Mouse (Mus musculus) CD8-positive naive resting alpha-beta T cell, adult 2 months (primary cell): Measurements from ENCODE around the gene Ppcdc.

ENCODE experiments used
- DNase-seq, 2 experiments: peaks; one replicate each; pipeline ENCODE4 v3.0.0; 2022; ENCODE audit warnings: low read depth in 2 of 2, low spot score in 2 of 2

The Ppcdc gene

DNA sequence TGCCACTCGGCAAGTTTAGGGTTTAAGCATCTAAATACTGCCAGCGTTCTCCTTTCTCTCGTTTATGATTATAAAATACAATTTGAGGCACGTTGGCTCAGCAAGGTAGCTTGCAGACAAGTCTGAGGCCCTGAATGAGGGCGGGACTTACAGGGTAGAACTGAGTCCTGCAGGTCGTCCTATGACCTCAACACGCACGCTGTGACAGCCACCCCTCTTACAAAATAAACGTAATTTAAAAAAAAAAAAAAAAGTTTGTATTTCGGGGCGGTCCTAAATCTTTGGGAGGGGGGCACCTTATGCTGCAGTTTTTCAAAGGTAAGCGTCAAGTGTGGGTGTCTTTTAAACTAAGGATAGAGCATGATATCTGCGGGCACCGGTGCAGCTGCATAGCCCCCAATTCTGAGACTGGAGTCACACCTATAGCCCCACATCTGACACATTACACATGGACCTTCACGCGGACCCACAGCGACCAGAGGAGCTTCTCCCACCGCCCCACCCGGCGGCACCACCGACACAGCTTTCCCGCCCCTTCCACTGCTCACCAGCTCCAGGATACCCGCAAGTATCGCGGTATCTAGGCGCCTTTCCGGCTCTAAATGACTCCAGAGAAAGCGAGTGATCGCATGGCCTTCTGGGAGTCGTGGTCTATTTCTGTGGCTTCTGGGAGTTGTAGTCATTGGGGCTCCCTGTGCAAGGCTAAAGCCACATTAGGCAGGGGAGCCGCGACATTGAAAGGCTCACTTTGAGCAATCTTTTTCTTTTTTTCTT is at the start of gene Ppcdc:
Gene Ppcdc (minus strand): TSS at position 603 of the 774 bp plus-strand sequence.
- peak; percentile 84 to 88 for DNase-seq

GRCm38 (mm10) chr9:57487807-57488206 is 47.9 kb upstream of the Ppcdc start:
- DNase-seq, result no peak

DNA sequence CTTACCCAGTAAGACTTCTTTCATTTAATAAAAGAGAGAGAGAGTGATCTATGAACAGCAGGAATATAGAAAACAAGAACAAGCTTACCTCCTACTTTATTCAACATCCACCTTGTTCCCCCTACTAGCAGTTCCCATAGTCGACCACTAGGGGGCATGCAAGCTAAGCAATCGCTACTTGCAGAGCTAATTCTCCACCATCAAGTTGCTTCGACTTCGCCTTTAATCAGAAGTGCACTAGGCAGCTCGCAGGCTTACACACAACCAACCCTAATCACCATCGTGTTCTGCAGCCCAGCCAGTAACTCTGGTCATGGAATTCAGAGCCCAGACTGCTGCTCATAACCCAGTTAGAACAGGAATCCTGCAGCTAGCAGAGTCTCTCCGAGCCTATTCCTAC is 45.9 kb upstream of the Ppcdc start:
- DNase-seq, result peak; percentile 75 to 81

DNA sequence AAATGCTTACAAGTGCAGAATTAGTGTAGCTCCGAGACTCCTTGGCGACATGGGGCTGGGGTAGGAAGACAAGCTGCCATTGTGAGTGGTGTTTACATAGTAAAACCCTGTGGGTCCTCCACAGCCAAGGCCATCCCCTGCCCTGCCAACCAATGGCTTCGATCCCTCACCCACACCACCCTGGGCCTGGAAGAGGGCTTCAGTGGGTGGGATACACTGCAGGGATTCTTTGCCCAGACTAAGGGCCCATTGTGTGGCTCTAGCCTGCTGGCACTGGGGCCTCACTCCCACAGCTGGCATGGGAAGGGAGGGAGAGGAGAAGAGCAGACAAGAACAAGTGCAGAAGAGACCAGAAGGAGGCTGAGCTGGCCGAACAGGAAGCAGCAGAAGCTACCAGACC is 29.0 kb upstream of the Ppcdc start:
- no peak for DNase-seq

- DNase-seq, result peak in 1 of 2 experiments; percentile 30
Measured at GRCm38 (mm10) chr9:57467896-57468549, 28.1 kb upstream of the Ppcdc start, which contains the start of gene Scamp5. Gene Scamp5 (minus strand): TSS chr9:57468060.

DNA sequence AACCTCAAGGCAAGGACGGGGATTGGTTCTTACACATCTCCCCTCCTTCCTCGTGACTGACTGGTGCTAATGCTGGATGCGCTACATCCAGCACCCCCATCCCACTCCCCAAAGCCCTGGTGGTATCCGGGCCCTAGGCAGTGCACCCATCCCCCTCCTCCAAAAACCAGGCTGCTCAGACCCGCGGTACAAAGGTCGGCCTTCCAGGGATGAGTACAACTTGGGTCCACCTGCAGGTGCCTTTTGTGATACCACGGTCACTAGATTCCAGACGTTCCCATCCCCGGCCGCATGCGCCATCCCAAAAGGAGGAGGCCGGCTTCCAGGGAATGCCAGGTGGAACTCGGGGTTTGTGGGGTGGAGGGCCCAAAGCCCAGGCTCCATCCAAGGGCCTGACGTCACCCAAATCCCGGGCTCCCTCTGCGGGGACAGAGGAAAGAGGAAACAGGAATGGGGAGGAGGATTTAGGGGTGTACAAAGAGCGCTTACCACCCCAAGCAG is 27.4 kb upstream of the Ppcdc start:
- no peak for DNase-seq

DNA sequence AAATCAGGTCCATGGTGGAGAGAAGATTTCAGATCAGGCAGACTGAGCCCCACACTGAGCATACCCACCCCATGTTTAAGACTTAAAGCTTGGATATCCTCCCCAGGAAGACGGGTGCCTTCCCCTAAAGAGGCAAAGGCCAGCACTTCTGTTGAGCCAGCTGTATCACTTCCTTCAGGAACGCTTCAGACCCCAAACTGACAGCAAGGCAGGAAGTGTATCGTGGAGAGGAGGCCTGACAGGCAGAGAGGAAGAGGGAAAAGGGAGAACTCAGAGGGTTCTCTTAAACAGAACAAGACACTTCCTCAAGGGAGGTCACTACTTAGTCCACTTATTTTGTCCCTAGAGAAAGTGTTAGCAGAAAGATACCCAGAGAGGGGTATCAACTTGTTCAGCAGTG is 26.2 kb upstream of the Ppcdc start:
- no peak for DNase-seq

DNA sequence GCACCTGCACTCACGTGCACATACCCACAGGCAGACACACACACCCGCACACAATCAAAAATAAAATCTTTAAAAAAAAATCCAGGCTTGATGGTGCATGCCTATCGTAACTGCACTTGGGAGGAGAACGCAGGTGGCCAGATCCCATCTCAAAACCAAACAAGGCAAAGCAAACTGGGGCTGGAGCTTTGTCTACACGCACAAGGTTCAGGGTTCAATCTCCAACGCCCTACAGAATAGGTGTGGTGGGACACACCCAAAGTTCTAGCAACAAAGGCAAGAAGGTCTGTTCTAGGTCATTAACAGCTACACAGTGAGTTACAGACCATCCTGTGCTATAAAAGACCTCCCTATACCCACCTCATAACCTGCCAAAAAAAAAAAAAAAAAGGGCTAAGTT is 22.9 kb upstream of the Ppcdc start:
- no peak for DNase-seq

- no peak for DNase-seq
Measured at GRCm38 (mm10) chr9:57459707-57460106, 19.8 kb upstream of the Ppcdc start.

GRCm38 (mm10) chr9:57453516-57453915 is 13.6 kb upstream of the Ppcdc start:
- no peak for DNase-seq

GRCm38 (mm10) chr9:57452624-57453462 is 12.9 kb upstream of the Ppcdc start:
- DNase-seq, result no peak

- DNase-seq, result peak in 1 of 2 experiments; percentile 23
Measured at GRCm38 (mm10) chr9:57449715-57450114, 9.8 kb upstream of the Ppcdc start.

DNA sequence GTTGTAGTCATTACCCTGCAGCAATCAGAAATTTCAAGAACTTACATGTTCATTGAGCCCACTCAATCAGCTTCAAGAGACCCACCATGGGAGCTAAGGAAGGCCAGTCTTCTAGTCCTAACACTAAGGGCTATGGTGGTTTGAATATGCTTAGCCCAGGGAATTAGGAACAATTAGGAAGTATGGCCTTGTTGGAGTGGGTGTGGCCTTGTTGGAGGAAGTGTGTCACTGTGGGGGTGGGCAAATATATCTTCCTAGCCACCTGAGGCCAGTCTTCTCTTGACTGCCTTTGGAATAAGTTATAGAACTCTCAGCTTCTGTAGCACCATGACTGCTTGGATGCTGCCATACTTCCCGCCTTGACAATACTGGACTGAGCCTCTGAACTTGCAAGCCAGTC is 696 bp upstream of the Ppcdc start:
- DNase-seq, result no peak

GRCm38 (mm10) chr9:57439083-57439482 is 841 bp downstream of the Ppcdc start:
- no peak for DNase-seq

GRCm38 (mm10) chr9:57437896-57438614 is 1.9 kb downstream of the Ppcdc start:
- no peak for DNase-seq

DNA sequence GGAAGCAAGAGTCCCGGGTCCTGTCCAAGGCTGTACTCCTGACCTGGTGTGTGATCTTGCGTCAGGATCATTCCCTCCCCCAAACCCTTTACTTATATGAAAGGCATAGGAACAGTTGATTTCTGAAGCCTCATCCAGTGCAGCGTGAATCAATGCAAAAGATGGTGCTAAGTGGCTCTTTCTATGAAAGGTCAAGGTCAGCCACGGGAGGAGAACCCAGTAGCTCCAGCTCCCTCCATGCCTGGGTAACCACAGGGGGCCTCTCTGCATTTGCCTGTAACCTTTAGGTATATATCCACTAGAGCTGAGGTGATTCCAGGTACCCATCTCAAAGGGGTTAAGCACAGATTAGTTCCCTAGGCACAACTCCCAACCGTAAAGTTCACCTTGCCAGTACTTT is 3.8 kb downstream of the Ppcdc start:
- no peak for DNase-seq

GRCm38 (mm10) chr9:57434405-57435165 is 5.3 kb downstream of the Ppcdc start:
- no peak for DNase-seq

GRCm38 (mm10) chr9:57433097-57434032 is 6.6 kb downstream of the Ppcdc start:
- peak; percentile 71 to 80 for DNase-seq

DNA sequence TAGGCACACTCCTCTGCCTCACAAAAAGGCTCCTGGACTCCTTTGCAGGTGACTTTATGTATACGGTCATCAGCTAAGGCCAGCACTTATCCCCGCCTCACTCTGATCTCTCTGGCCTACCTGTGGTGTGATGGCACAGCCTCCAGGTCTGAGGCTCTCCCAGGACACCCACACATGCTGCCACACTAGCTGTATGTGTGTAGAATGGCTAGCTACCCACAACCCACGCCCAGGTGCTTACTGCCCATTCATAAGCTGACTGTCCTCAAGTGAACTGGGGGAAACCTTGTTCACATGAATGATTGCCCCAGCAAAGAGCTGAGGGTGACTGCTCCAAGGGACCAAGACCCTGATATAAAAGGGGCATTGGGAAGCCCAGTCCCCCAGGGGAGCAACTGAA is 7.4 kb downstream of the Ppcdc start:
- no peak for DNase-seq
